Mouse (Mus musculus): ENCODE results near the gene Pla2g6. TPM values are rescaled to one million over a fixed set of nuclear protein-coding genes. Genes with fewer than 3 reads are reported as not detected.

The Pla2g6 gene
- polyA plus RNA-seq, 1 experiment, result 13.0 TPM

DNA sequence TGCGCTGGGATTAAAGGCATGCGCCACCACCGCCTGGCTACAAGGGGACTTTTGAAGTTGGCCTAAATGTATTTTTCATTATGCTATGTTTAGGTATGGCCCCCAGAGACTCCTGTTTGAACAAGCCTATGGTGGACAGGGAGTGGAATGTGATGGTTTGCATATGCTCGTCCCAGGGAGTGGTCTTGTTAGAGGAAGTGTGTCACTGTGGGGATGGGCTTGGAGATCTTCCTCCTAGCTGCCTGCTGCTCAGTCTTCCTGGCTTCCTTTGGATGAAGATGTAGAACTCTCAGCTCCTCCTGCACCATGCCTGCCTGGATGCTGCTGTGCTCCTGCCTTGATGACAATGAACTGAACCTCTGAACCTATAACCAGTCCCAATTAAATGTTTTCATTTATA, 2.3 kb upstream of the Pla2g6 start:
- 66% methylated on average over 4 of the region's 4 CpGs for WGBS
- Histone ChIP-seq H3K27ac (ENCODE audit: control insufficient read depth, insufficient read depth, low read depth, low read length, poor library complexity) (no peak overlapping the region), H3K4me3 (replicated peaks; ENCODE audit: control insufficient read depth, low read depth, low read length) (no peak overlapping the region), H3K4me1 (ENCODE audit: control insufficient read depth, insufficient read depth, low read length) (peaks cover 1% of the 10 kb centered on the region; the same call in 1 of the 2 replicates)
- TF ChIP-seq POLR2A (IDR thresholded peaks at IDR 0.05; ENCODE audit: borderline replicate concordance, control insufficient read depth, low read depth, low read length) (no peak), CTCF (IDR thresholded peaks at IDR 0.05; ENCODE audit: control insufficient read depth, insufficient read depth, low read length) (no peak)

GRCm38 (mm10) chr15:79329979-79330363, 1.8 kb upstream of the Pla2g6 start:
- no peak for TF ChIP-seq CTCF (IDR thresholded peaks at IDR 0.05; ENCODE audit: control insufficient read depth, insufficient read depth, low read length)
- TF ChIP-seq POLR2A (IDR thresholded peaks at IDR 0.05; ENCODE audit: borderline replicate concordance, control insufficient read depth, low read depth, low read length), result no peak
- no peak overlapping the region for H3K27ac ChIP-seq (ENCODE audit: control insufficient read depth, insufficient read depth, low read depth, low read length, poor library complexity)
- WGBS, result 89% methylated on average over 6 of the region's 6 CpGs
- no peak overlapping the region for H3K4me3 ChIP-seq (replicated peaks; ENCODE audit: control insufficient read depth, low read depth, low read length)
- H3K4me1 ChIP-seq (ENCODE audit: control insufficient read depth, insufficient read depth, low read length), result peaks cover 1% of the 10 kb centered on the region; the same call in 1 of the 2 replicates

DNA sequence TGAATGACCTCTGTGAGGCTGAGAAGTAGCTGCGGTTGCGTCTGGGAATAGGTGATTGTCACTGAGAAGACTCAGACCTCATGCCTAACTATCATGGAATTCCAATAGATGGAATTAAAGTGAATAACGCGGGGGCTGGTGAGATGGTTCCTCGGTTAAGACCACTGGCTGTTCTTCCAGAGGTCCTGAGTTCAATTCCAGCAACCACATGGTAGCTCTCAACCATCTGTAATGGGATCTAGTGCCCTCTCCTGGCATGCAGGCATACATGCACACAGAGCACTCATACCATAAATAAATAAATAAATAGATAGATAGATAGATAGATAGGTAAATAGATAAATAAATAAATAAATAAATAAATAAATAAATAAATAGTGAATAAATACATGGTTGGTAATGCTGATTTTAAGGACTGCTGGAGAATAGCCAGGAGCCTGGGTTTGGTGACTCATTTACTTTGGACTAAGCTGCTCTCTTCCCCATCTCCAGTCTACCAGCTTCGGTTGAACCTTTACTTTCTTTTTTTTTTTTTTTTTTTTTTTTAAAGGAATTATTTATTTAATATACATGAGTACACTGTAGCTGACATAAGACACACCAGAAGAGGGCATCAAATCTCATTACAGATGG, 1.3 kb upstream of the Pla2g6 start:
- 90% methylated on average over 6 of the region's 6 CpGs for WGBS
- TF ChIP-seq POLR2A (IDR thresholded peaks at IDR 0.05; ENCODE audit: borderline replicate concordance, control insufficient read depth, low read depth, low read length) (no peak), CTCF (IDR thresholded peaks at IDR 0.05; ENCODE audit: control insufficient read depth, insufficient read depth, low read length) (no peak)
- H3K4me1 ChIP-seq (ENCODE audit: control insufficient read depth, insufficient read depth, low read length), result peaks cover 1% of the 10 kb centered on the region; the same call in 1 of the 2 replicates
- no peak overlapping the region for H3K4me3 ChIP-seq (replicated peaks; ENCODE audit: control insufficient read depth, low read depth, low read length)
- H3K27ac ChIP-seq (ENCODE audit: control insufficient read depth, insufficient read depth, low read depth, low read length, poor library complexity), result no peak overlapping the region

DNA sequence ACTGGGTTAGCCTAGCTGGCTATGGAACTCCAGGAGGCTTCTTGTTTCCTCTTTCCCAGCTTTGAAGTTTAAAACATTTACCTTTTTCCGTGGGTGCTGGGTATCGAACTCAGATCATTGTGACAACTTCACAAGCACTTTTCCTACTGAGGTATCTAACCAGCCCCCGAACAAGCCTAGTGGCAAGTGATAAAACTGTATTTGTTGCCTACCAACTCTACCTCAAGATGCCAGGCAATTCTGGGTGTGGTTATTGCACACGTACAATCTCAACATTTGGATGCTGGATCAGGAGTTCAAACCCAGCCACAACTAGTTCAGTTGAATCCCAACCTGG, 717 bp upstream of the Pla2g6 start:
- Histone ChIP-seq H3K4me1 (ENCODE audit: control insufficient read depth, insufficient read depth, low read length) (peaks cover 2% of the 10 kb centered on the region; the same call in 1 of the 2 replicates), H3K27ac (ENCODE audit: control insufficient read depth, insufficient read depth, low read depth, low read length, poor library complexity) (no peak overlapping the region), H3K4me3 (replicated peaks; ENCODE audit: control insufficient read depth, low read depth, low read length) (no peak overlapping the region)
- 74% methylated on average over 4 of the region's 4 CpGs for WGBS
- TF ChIP-seq CTCF (IDR thresholded peaks at IDR 0.05; ENCODE audit: control insufficient read depth, insufficient read depth, low read length) (no peak), POLR2A (IDR thresholded peaks at IDR 0.05; ENCODE audit: borderline replicate concordance, control insufficient read depth, low read depth, low read length) (no peak)

DNA sequence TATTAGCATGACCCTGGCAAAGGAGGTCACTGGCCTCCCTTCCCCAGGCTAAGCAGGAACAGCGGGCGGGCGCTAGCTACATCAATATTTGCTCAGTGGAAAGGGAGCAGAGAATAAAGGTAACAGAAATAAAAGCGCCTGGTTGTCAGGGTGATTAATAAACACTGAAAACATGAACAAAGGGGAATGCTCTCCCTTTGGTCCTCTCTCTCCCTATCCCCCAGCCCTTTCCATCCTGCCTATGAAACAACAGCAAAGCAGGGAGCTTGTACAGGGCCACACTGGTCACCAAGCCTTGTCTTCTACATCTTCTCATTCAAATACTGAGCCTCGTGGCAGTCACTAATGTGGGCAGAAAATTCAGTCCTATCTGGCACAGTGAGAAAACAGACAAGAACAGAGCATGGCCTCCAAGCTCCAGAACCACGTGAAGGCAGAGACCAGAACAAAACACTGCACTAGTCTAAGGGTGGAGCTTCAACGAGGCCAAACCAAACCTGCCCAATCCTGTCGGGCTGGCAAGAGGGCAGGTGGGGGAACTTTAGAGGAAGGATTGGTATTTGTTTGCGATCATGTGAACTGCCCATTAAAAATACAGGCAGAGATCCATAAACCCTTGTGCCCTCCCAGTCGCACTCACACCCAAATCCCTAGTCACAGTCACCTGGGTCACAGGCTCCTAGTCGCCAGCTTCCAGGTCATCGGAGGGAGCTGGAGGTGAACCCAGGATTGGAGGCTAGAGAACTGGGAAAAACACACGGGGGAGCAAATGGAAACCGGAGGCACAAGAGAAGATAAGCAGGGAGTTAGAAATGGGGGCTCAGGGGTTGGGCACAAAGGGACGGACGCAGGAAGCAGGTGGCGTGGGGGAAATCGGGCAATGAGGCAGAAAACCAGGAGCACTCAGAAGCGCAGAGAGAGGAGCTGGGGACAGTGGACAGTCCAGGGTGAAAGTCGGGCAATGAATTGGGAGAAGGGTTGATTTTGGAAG, 924 bp downstream of the Pla2g6 start:
- peaks cover 11% of the 10 kb centered on the region; the same call in 1 of the 2 replicates for H3K4me1 ChIP-seq (ENCODE audit: control insufficient read depth, insufficient read depth, low read length)
- H3K4me3 ChIP-seq (replicated peaks; ENCODE audit: control insufficient read depth, low read depth, low read length), result peak overlapping the region; percentile 87
- peak overlapping the region; percentile 64 for H3K27ac ChIP-seq (ENCODE audit: control insufficient read depth, insufficient read depth, low read depth, low read length, poor library complexity)
- no peak for TF ChIP-seq POLR2A (IDR thresholded peaks at IDR 0.05; ENCODE audit: borderline replicate concordance, control insufficient read depth, low read depth, low read length)
- TF ChIP-seq CTCF (IDR thresholded peaks at IDR 0.05; ENCODE audit: control insufficient read depth, insufficient read depth, low read length), result no peak
- WGBS, result 18% methylated on average over 20 of the region's 20 CpGs

DNA sequence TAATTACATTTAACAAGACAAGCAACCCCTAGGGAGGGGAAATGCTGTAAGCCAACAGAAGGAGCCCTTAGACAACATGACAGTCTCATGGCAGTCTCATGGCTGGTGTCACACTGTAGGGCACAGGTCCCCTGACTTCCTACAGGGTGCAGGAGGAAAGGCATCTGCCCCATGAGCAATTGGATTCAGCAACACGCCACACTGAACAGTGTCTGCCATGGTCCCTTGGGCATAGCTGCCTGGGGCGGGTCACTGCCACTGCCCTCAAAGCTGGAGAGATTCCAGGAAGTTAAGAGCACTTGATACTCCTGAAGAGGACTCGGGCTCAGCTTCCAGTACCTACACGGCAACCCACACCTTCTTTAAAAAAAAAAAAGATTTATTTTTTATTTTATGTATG, 1.9 kb downstream of the Pla2g6 start:
- WGBS, result 31% methylated on average over 4 of the region's 4 CpGs
- Histone ChIP-seq H3K4me3 (replicated peaks; ENCODE audit: control insufficient read depth, low read depth, low read length) (no peak overlapping the region), H3K27ac (ENCODE audit: control insufficient read depth, insufficient read depth, low read depth, low read length, poor library complexity) (no peak overlapping the region), H3K4me1 (ENCODE audit: control insufficient read depth, insufficient read depth, low read length) (peaks cover 11% of the 10 kb centered on the region; the same call in 1 of the 2 replicates)
- TF ChIP-seq POLR2A (IDR thresholded peaks at IDR 0.05; ENCODE audit: borderline replicate concordance, control insufficient read depth, low read depth, low read length) (no peak), CTCF (IDR thresholded peaks at IDR 0.05; ENCODE audit: control insufficient read depth, insufficient read depth, low read length) (no peak)

DNA sequence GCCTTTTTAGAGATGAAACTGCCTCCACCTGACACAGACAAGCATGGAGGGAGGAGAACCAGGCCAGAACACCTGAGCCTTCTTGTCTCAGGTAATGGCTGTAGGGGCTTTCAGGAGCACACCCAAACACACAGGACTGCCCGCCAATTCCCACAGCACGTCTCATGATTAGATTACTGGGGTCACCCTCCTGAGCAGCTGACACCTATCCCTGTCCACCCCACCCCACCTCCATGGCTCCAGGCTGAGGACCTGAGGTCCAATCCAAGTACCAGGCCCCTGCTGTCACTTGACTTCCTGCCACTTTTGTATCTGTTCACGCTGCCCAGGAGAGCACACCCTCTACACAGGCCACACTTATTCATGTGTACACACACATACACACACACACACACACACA, 2.4 kb downstream of the Pla2g6 start:
- TF ChIP-seq CTCF (IDR thresholded peaks at IDR 0.05; ENCODE audit: control insufficient read depth, insufficient read depth, low read length) (no peak), POLR2A (IDR thresholded peaks at IDR 0.05; ENCODE audit: borderline replicate concordance, control insufficient read depth, low read depth, low read length) (no peak)
- no peak overlapping the region for H3K27ac ChIP-seq (ENCODE audit: control insufficient read depth, insufficient read depth, low read depth, low read length, poor library complexity)
- WGBS, result 61% methylated on average over 3 of the region's 3 CpGs
- peaks cover 11% of the 10 kb centered on the region; the same call in 1 of the 2 replicates for H3K4me1 ChIP-seq (ENCODE audit: control insufficient read depth, insufficient read depth, low read length)
- H3K4me3 ChIP-seq (replicated peaks; ENCODE audit: control insufficient read depth, low read depth, low read length), result no peak overlapping the region

DNA sequence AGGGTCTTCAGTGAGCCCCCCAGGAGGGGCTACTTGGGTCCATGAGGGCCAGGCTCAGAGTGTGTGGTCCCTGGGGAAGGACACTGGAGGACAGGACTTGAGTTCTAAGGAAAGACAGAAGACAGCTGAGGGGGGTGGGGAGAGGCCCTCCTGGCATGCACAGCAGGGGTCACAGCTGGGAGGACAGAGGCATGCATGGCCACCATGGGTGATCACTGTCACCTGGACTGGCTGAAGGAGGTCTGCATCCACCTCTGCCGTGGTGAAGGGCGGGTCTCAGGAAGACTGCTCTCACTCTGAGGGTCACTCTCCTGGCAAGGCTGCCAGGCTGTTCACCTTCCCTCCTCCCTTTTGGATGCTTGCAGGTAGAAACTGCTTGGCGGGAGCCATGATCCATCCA, 3.8 kb downstream of the Pla2g6 start:
- Histone ChIP-seq H3K4me3 (replicated peaks; ENCODE audit: control insufficient read depth, low read depth, low read length) (no peak overlapping the region), H3K4me1 (ENCODE audit: control insufficient read depth, insufficient read depth, low read length) (peaks cover 11% of the 10 kb centered on the region; the same call in 1 of the 2 replicates), H3K27ac (ENCODE audit: control insufficient read depth, insufficient read depth, low read depth, low read length, poor library complexity) (no peak overlapping the region)
- TF ChIP-seq POLR2A (IDR thresholded peaks at IDR 0.05; ENCODE audit: borderline replicate concordance, control insufficient read depth, low read depth, low read length) (no peak), CTCF (IDR thresholded peaks at IDR 0.05; ENCODE audit: control insufficient read depth, insufficient read depth, low read length) (no peak)
- WGBS, result 87% methylated on average over 3 of the region's 3 CpGs
